8 mouse cellular contexts compared by ENCODE assay signal in genomic region chr7:25707581-25708292, GRCm38 (mm10). TPM values are rescaled to one million over a fixed set of nuclear protein-coding genes. Genes with fewer than 3 reads are reported as not detected.
DNase-seq lines count a peak whose midpoint lies in the region; ATAC-seq lines count a peak whose summit lies in the region.

No protein-coding gene starts in this region.

- peak; percentile 35 to 41 for ATAC-seq in hematopoietic stem cell, adult 5-6 weeks (replicated peaks in 1 of 2; ENCODE audit: insufficient read depth in 1 of 2, low FRiP score in 2 of 2, low TSS enrichment in 1 of 2, low read depth in 1 of 2, poor library complexity in 2 of 2, severe bottlenecking in 2 of 2)
- ATAC-seq in limb, embryonic 12.5 days (ENCODE audit: insufficient number of reproducible peaks, insufficient read depth, low FRiP score, low TSS enrichment, low read depth): 0 out of 2 replicates have a peak, but pooled peaks have one; percentile 21
- ATAC-seq in neutrophil, adult 5-6 weeks (ENCODE audit: extremely low read depth, insufficient number of reproducible peaks, low FRiP score, poor library complexity, severe bottlenecking): peak; percentile 70

- no peak overlapping the region for H3K4me2 ChIP-seq in limb, embryonic 12.5 days

- no peaks in the 10 kb centered on the region for H3K9me3 ChIP-seq in limb, embryonic 12.5 days

- H3K9ac ChIP-seq in limb, embryonic 12.5 days (replicated peaks): 0 out of 2 replicates have a peak overlapping the region, but pooled peaks have one; percentile 24

- H3K36me3 ChIP-seq in limb, embryonic 12.5 days: peaks cover 13% of the 10 kb centered on the region

- H3K4me3 ChIP-seq in brown adipose tissue, adult 24 weeks (ENCODE audit: insufficient read depth, low read depth, low read length): peak overlapping the region; percentile 49
- no peak overlapping the region for H3K4me3 ChIP-seq in limb, embryonic 12.5 days (replicated peaks)

- peak; percentile 28 for DNase-seq in embryo, embryonic 11 days
- no peak for DNase-seq in embryo, embryonic 10 days (ENCODE audit: low spot score)
- DNase-seq in retina, postnatal 1 day: no peak
- DNase-seq in layer of hippocampus, postnatal 14 days (ENCODE audit: low spot score in 2 of 2): no peak

- peaks cover 23% of the 10 kb centered on the region for H3K27me3 ChIP-seq in limb, embryonic 12.5 days

- H3K4me1 ChIP-seq in brown adipose tissue, adult 24 weeks (ENCODE audit: control insufficient read depth, insufficient read depth, insufficient read length, low read length): peaks cover 51% of the 10 kb centered on the region
- peaks cover 58% of the 10 kb centered on the region for H3K4me1 ChIP-seq in limb, embryonic 12.5 days (replicated peaks)

- H3K27ac ChIP-seq in brown adipose tissue, adult 24 weeks (replicated peaks; ENCODE audit: low read depth, low read length): peak overlapping the region; percentile 97
- peak overlapping the region; percentile 54 for H3K27ac ChIP-seq in limb, embryonic 12.5 days

- WGBS in limb, embryonic 12.5 days: 65% methylated on average over 15 of the region's 15 CpGs

RNA-seq across cellular contexts. Expression of gene Ccdc97, which starts 11.2 kb away (rescaled TPM):
- polyA plus RNA-seq in brown adipose tissue, adult 24 weeks (2012; ENCODE audit: insufficient read depth, insufficient read length, missing spikeins): 16.9 and 17.0 TPM in 2 replicates
- 16.7 and 18.9 TPM in 2 replicates for total RNA-seq in hematopoietic stem cell, adult 5-6 weeks (2017)
- polyA plus RNA-seq in limb, embryonic 12.5 days (2016; fragmentation: Nextera tagmentation; extraction: Ambion mirVana): 20.6 and 23.6 TPM in 2 replicates
- total RNA-seq in neutrophil, adult 5-6 weeks (2017): 30.7 and 31.9 TPM in 2 replicates
- total RNA-seq in layer of hippocampus, postnatal 14 days (2021): 10 to 100 TPM; 50.1 to 50.5 TPM

RNA-seq across cellular contexts. Expression of gene Tgfb1, which starts 20.9 kb away (rescaled TPM):
- polyA plus RNA-seq in brown adipose tissue, adult 24 weeks (2012; ENCODE audit: insufficient read depth, insufficient read length, missing spikeins): 11.7 and 13.2 TPM in 2 replicates
- 46.0 and 50.7 TPM in 2 replicates for total RNA-seq in hematopoietic stem cell, adult 5-6 weeks (2017)
- 1.6 and 2.2 TPM in 2 replicates for polyA plus RNA-seq in limb, embryonic 12.5 days (2016; fragmentation: Nextera tagmentation; extraction: Ambion mirVana)
- total RNA-seq in neutrophil, adult 5-6 weeks (2017): 66.7 and 71.3 TPM in 2 replicates
- total RNA-seq in layer of hippocampus, postnatal 14 days (2021): 1 to 10 TPM; 8.1 to 8.9 TPM

RNA-seq across cellular contexts. Expression of gene B9d2, which starts 27.2 kb away (rescaled TPM):
- polyA plus RNA-seq in brown adipose tissue, adult 24 weeks (2012; ENCODE audit: insufficient read depth, insufficient read length, missing spikeins): 8.8 and 10.9 TPM in 2 replicates
- 46.3 and 70.6 TPM in 2 replicates for total RNA-seq in hematopoietic stem cell, adult 5-6 weeks (2017)
- 30.4 and 30.5 TPM in 2 replicates for polyA plus RNA-seq in limb, embryonic 12.5 days (2016; fragmentation: Nextera tagmentation; extraction: Ambion mirVana)
- total RNA-seq in neutrophil, adult 5-6 weeks (2017): 41.0 and 54.8 TPM in 2 replicates
- 10 to 100 TPM; 21.9 to 25.3 TPM for total RNA-seq in layer of hippocampus, postnatal 14 days (2021)

RNA-seq across cellular contexts. Expression of gene Tmem91, which starts 32.8 kb away (rescaled TPM):
- polyA plus RNA-seq in brown adipose tissue, adult 24 weeks (2012; ENCODE audit: insufficient read depth, insufficient read length, missing spikeins): not detected in 2 replicates
- total RNA-seq in hematopoietic stem cell, adult 5-6 weeks (2017): 2.3 TPM in 1 of 2 replicates, not detected in the other
- 2.7 and 3.1 TPM in 2 replicates for polyA plus RNA-seq in limb, embryonic 12.5 days (2016; fragmentation: Nextera tagmentation; extraction: Ambion mirVana)
- total RNA-seq in neutrophil, adult 5-6 weeks (2017): 0.70 and 4.5 TPM in 2 replicates
- total RNA-seq in layer of hippocampus, postnatal 14 days (2021): 10 to 100 TPM; 16.4 to 29.3 TPM

RNA-seq across cellular contexts. Expression of gene Hnrnpul1, which starts 46.8 kb away (rescaled TPM):
- polyA plus RNA-seq in brown adipose tissue, adult 24 weeks (2012; ENCODE audit: insufficient read depth, insufficient read length, missing spikeins): 42.6 and 44.5 TPM in 2 replicates
- 137 TPM in 2 replicates for total RNA-seq in hematopoietic stem cell, adult 5-6 weeks (2017)
- polyA plus RNA-seq in limb, embryonic 12.5 days (2016; fragmentation: Nextera tagmentation; extraction: Ambion mirVana): 67.6 and 75.0 TPM in 2 replicates
- total RNA-seq in neutrophil, adult 5-6 weeks (2017): 198 TPM in 2 replicates
- 100 to 1,000 TPM; 114 to 119 TPM for total RNA-seq in layer of hippocampus, postnatal 14 days (2021)
